Mouse (Mus musculus) limb, embryonic 12.5 days (tissue): ENCODE results near the gene Cdk17. TPM values are rescaled to one million over a fixed set of nuclear protein-coding genes. Genes with fewer than 3 reads are reported as not detected.

ENCODE experiments used
- ATAC-seq: fragments of 200-750 bp; cut with Nextera tagmentation; 2 replicates; pipeline ENCODE4 v1.8.0; 2017; ENCODE audit warnings: low read depth, moderate TSS enrichment; ENCODE audit not compliant: insufficient number of reproducible peaks, insufficient read depth, low FRiP score, low TSS enrichment
- H3K27ac ChIP-seq: fragments of 300-500 bp; sonication (generic); 2 replicates; pipeline ENCODE4 v1.5.1; 2016; ENCODE audit warnings: mild to moderate bottlenecking, moderate library complexity
- H3K27me3 ChIP-seq: fragments of 300-500 bp; sonication (generic); 2 replicates; pipeline ENCODE4 v1.6.1; 2016; ENCODE audit warnings: mild to moderate bottlenecking, moderate library complexity
- H3K36me3 ChIP-seq: fragments of 300-500 bp; sonication (generic); 2 replicates; pipeline ENCODE4 v1.6.1; 2016; ENCODE audit warnings: mild to moderate bottlenecking, moderate library complexity
- H3K4me1 ChIP-seq: fragments of 300-500 bp; sonication (generic); replicated peaks from 2 replicates; pipeline ENCODE4 v1.6.1; 2016
- H3K4me2 ChIP-seq: fragments of 300-500 bp; sonication (generic); 2 replicates; pipeline ENCODE4 v1.6.1; 2016; ENCODE audit warnings: mild to moderate bottlenecking, moderate library complexity
- H3K4me3 ChIP-seq: fragments of 300-500 bp; sonication (generic); replicated peaks from 2 replicates; pipeline ENCODE4 v1.5.1; 2016; ENCODE audit warnings: mild to moderate bottlenecking
- H3K9ac ChIP-seq: fragments of 300-500 bp; sonication (generic); replicated peaks from 2 replicates; pipeline ENCODE4 v1.6.1; 2016; ENCODE audit warnings: mild to moderate bottlenecking, moderate library complexity
- H3K9me3 ChIP-seq: fragments of 300-500 bp; sonication (generic); 2 replicates; pipeline ENCODE4 v1.6.1; 2016; ENCODE audit warnings: mild to moderate bottlenecking, moderate library complexity
- WGBS: fragments of 180-500 bp; shearing (Covaris S2); methylation state at CpG from one replicate; pipeline ENCODE4 v1.1.7; 2016; 5-methylcytosine and 5-hydroxymethylcytosine counted together
- polyA plus RNA-seq: library from polyadenylated mRNA; unstranded; fragments of >200 nt; fragmentation: Nextera tagmentation; extraction: Ambion mirVana; gene quantifications from 2 replicates; pipeline ENCODE4 v1.2.1, GENCODE M21; 2016

Cdk17 gene
- polyA plus RNA-seq, 1 experiment from 2014 or later = 22.2 TPM

GRCm38 (mm10) chr10:93249901-93250300 is 89.2 kb downstream of the Cdk17 start:
- ATAC-seq = no peak
- Histone ChIP-seq H3K4me3 (no peak overlapping the region), H3K4me1 (peaks cover 51% of the 10 kb centered on the region), H3K36me3 (peaks cover 76% of the 10 kb centered on the region), H3K9me3 (no peaks in the 10 kb centered on the region), H3K4me2 (no peak overlapping the region), H3K9ac (no peak overlapping the region), H3K27ac (peak overlapping the region; percentile 82), H3K27me3 (no peaks in the 10 kb centered on the region)
- 81% methylated on average over 7 of the region's 7 CpGs for WGBS

GRCm38 (mm10) chr10:93250436-93251317 is 90.0 kb downstream of the Cdk17 start:
- Histone ChIP-seq H3K9ac (no peak overlapping the region), H3K4me3 (no peak overlapping the region), H3K27me3 (no peaks in the 10 kb centered on the region), H3K4me2 (no peak overlapping the region), H3K36me3 (peaks cover 76% of the 10 kb centered on the region), H3K4me1 (peaks cover 57% of the 10 kb centered on the region), H3K9me3 (no peaks in the 10 kb centered on the region), H3K27ac (peak overlapping the region; percentile 82)
- ATAC-seq = no peak
- WGBS = 79% methylated on average over 24 of the region's 24 CpGs

- Histone ChIP-seq H3K36me3 (peaks cover 72% of the 10 kb centered on the region), H3K4me2 (no peak overlapping the region), H3K27ac (peak overlapping the region; percentile 82), H3K4me1 (peaks cover 58% of the 10 kb centered on the region), H3K4me3 (no peak overlapping the region), H3K9me3 (no peaks in the 10 kb centered on the region), H3K9ac (no peak overlapping the region), H3K27me3 (no peaks in the 10 kb centered on the region)
- 80% methylated on average over 8 of the region's 8 CpGs for WGBS
- ATAC-seq = no peak
Observed at GRCm38 (mm10) chr10:93251426-93251825, 90.8 kb downstream of the Cdk17 start.

GRCm38 (mm10) chr10:93252661-93253060 is 92.0 kb downstream of the Cdk17 start:
- H3K27me3 ChIP-seq = no peaks in the 10 kb centered on the region
- H3K27ac ChIP-seq = no peak overlapping the region
- peaks cover 66% of the 10 kb centered on the region for H3K4me1 ChIP-seq
- WGBS = 92% methylated on average over 2 of the region's 2 CpGs
- H3K4me2 ChIP-seq = no peak overlapping the region
- no peak overlapping the region for H3K9ac ChIP-seq
- no peak for ATAC-seq
- H3K36me3 ChIP-seq = peaks cover 64% of the 10 kb centered on the region
- no peaks in the 10 kb centered on the region for H3K9me3 ChIP-seq
- no peak overlapping the region for H3K4me3 ChIP-seq

GRCm38 (mm10) chr10:93253156-93253555 is 92.5 kb downstream of the Cdk17 start:
- Histone ChIP-seq H3K9me3 (no peaks in the 10 kb centered on the region), H3K4me1 (peaks cover 61% of the 10 kb centered on the region), H3K4me2 (no peak overlapping the region), H3K9ac (no peak overlapping the region), H3K36me3 (peaks cover 60% of the 10 kb centered on the region), H3K4me3 (no peak overlapping the region), H3K27ac (no peak overlapping the region), H3K27me3 (no peaks in the 10 kb centered on the region)
- 76% methylated on average over 6 of the region's 6 CpGs for WGBS
- no peak for ATAC-seq

- 44% methylated on average over 13 of the region's 13 CpGs for WGBS
- Histone ChIP-seq H3K4me3 (no peak overlapping the region), H3K27me3 (no peaks in the 10 kb centered on the region), H3K9me3 (no peaks in the 10 kb centered on the region), H3K4me2 (no peak overlapping the region), H3K27ac (peak overlapping the region; percentile 86), H3K9ac (no peak overlapping the region), H3K36me3 (peaks cover 55% of the 10 kb centered on the region), H3K4me1 (peaks cover 49% of the 10 kb centered on the region)
- 0 out of 2 replicates have a peak, but pooled peaks have one; percentile 39 for ATAC-seq
Observed at GRCm38 (mm10) chr10:93255294-93255693, 94.6 kb downstream of the Cdk17 start.

- Histone ChIP-seq H3K36me3 (peaks cover 62% of the 10 kb centered on the region), H3K9me3 (no peaks in the 10 kb centered on the region), H3K4me2 (no peak overlapping the region), H3K4me1 (peaks cover 49% of the 10 kb centered on the region), H3K9ac (no peak overlapping the region), H3K27ac (no peak overlapping the region), H3K4me3 (no peak overlapping the region), H3K27me3 (no peaks in the 10 kb centered on the region)
- no peak for ATAC-seq
- 88% methylated on average over 5 of the region's 5 CpGs for WGBS
Observed at GRCm38 (mm10) chr10:93259826-93260225, 99.2 kb downstream of the Cdk17 start.

GRCm38 (mm10) chr10:93261132-93261980 is 100.7 kb downstream of the Cdk17 start:
- H3K9me3 ChIP-seq = no peaks in the 10 kb centered on the region
- no peaks in the 10 kb centered on the region for H3K27me3 ChIP-seq
- H3K4me1 ChIP-seq = peaks cover 37% of the 10 kb centered on the region
- H3K9ac ChIP-seq = no peak overlapping the region; the same call in 1 of the 2 replicates
- H3K36me3 ChIP-seq = peaks cover 78% of the 10 kb centered on the region
- 35% methylated on average over 16 of the region's 16 CpGs for WGBS
- H3K4me2 ChIP-seq = peak overlapping the region; percentile 22
- peak; percentile 48; the same call in 1 of the 2 replicates for ATAC-seq
- H3K4me3 ChIP-seq = no peak overlapping the region
- H3K27ac ChIP-seq = peak overlapping the region; percentile 36

- Histone ChIP-seq H3K36me3 (peaks cover 80% of the 10 kb centered on the region), H3K4me2 (peak overlapping the region; percentile 22), H3K4me3 (no peak overlapping the region), H3K4me1 (peaks cover 30% of the 10 kb centered on the region), H3K27me3 (no peaks in the 10 kb centered on the region), H3K9me3 (no peaks in the 10 kb centered on the region), H3K9ac (no peak overlapping the region; the same call in 1 of the 2 replicates), H3K27ac (peak overlapping the region; percentile 36)
- peak; percentile 35; the same call in 1 of the 2 replicates for ATAC-seq
- 38% methylated on average over 15 of the region's 15 CpGs for WGBS
Observed at GRCm38 (mm10) chr10:93261981-93262499, 101.4 kb downstream of the Cdk17 start.

- H3K9me3 ChIP-seq = no peaks in the 10 kb centered on the region
- no peak for ATAC-seq
- no peak overlapping the region for H3K9ac ChIP-seq
- WGBS = 78% methylated on average over 8 of the region's 8 CpGs
- no peak overlapping the region for H3K4me3 ChIP-seq
- no peak overlapping the region for H3K4me2 ChIP-seq
- H3K27ac ChIP-seq = no peak overlapping the region
- H3K27me3 ChIP-seq = no peaks in the 10 kb centered on the region
- peaks cover 91% of the 10 kb centered on the region for H3K36me3 ChIP-seq
- peaks cover 25% of the 10 kb centered on the region for H3K4me1 ChIP-seq
Observed at GRCm38 (mm10) chr10:93263431-93263830, 102.8 kb downstream of the Cdk17 start.

- Histone ChIP-seq H3K9me3 (no peaks in the 10 kb centered on the region), H3K27me3 (no peaks in the 10 kb centered on the region), H3K4me2 (no peak overlapping the region), H3K9ac (no peak overlapping the region), H3K4me1 (peaks cover 25% of the 10 kb centered on the region), H3K27ac (no peak overlapping the region), H3K36me3 (peaks cover 94% of the 10 kb centered on the region), H3K4me3 (no peak overlapping the region)
- WGBS = 86% methylated on average over 5 of the region's 5 CpGs
- no peak for ATAC-seq
Observed at GRCm38 (mm10) chr10:93264001-93264400, 103.3 kb downstream of the Cdk17 start.
